Mouse (Mus musculus) liver, postnatal 0 days (tissue): ENCODE results near the gene Stat4.

Experiments used
- CTCF ChIP-seq: sonication (generic); IDR thresholded peaks from 2 replicates; pipeline ENCODE4 v1.5.1; 2016; ENCODE audit warnings: antibody characterized with exemption, low read depth
- EP300 ChIP-seq: IDR thresholded peaks from 2 replicates; pipeline ENCODE4 v1.6.1; 2016; ENCODE audit warnings: antibody characterized with exemption, low read depth, mild to moderate bottlenecking

DNA sequence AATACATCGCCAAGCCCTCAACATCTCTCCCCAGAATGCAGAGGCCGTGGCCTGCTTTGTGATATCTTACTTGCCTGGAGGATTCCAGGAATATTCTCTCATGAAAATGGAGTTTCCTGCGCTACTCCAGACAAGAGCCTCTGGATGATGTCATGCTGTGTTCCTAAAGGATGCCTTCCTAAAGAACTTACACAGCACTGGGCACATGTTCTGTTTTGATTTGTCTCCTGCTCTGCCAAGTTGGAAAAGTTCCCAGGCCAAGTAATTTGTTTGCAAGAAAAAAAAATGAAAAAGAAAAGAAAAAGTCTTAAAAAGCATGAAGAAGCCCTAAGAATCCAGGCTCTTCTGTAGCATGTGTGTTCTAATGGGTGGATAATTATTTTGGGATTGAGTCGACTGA lies 56.2 kb downstream of the Stat4 start:
- TF ChIP-seq CTCF, result no peak
- TF ChIP-seq EP300, result no peak
